Mouse (Mus musculus) limb, embryonic 14.5 days (tissue): ENCODE data around the gene Copz2. TPM values are rescaled to one million over a fixed set of nuclear protein-coding genes. Genes with fewer than 3 reads are reported as not detected.
"Not testable (repeated sequence)": the region's sequence is repeated elsewhere in the genome, so short reads cannot be mapped to it uniquely, and the experiment has no call there.

Source experiments
- ATAC-seq: fragments of 200-750 bp; cut with Nextera tagmentation; 2 replicates; pipeline ENCODE4 v1.8.0; 2017; ENCODE audit warnings: low read depth, moderate number of reproducible peaks, moderate TSS enrichment; ENCODE audit not compliant: low FRiP score
- DNase-seq: peaks from one replicate; pipeline ENCODE4 v3.0.0-alpha.2; 2015; ENCODE audit warnings: low spot score
- H3K27ac ChIP-seq: fragments of 300-500 bp; sonication (generic); replicated peaks from 2 replicates; pipeline ENCODE4 v1.5.1; 2014; ENCODE audit warnings: low read depth, mild to moderate bottlenecking, low read length, moderate library complexity, mixed read lengths
- H3K27me3 ChIP-seq: fragments of 300-500 bp; sonication (generic); 2 replicates; pipeline ENCODE4 v1.6.1; 2014; ENCODE audit warnings: low read length, mixed read lengths; ENCODE audit not compliant: control insufficient read depth, insufficient read depth
- H3K36me3 ChIP-seq: fragments of 300-500 bp; sonication (generic); 2 replicates; pipeline ENCODE4 v1.6.1; 2014; ENCODE audit warnings: mild to moderate bottlenecking, low read length, moderate library complexity, mixed read lengths; ENCODE audit not compliant: control insufficient read depth, insufficient read depth
- H3K4me1 ChIP-seq: fragments of 300-500 bp; sonication (generic); 2 replicates; pipeline ENCODE4 v1.6.1; 2014; ENCODE audit warnings: antibody characterized with exemption, low read length, mixed read lengths; ENCODE audit not compliant: control insufficient read depth, insufficient read depth
- H3K4me2 ChIP-seq: fragments of 300-500 bp; sonication (generic); replicated peaks from 2 replicates; pipeline ENCODE4 v1.6.1; 2014; ENCODE audit warnings: low read depth, mild to moderate bottlenecking, low read length, moderate library complexity; ENCODE audit not compliant: severe bottlenecking
- H3K4me3 ChIP-seq: fragments of 300-500 bp; sonication (generic); replicated peaks from 2 replicates; pipeline ENCODE4 v1.5.1; 2014; ENCODE audit warnings: low read length
- H3K9ac ChIP-seq: fragments of 300-500 bp; sonication (generic); 2 replicates; pipeline ENCODE4 v1.6.1; 2014; ENCODE audit warnings: mild to moderate bottlenecking, low read depth, low read length, moderate library complexity; ENCODE audit not compliant: severe bottlenecking
- H3K9me3 ChIP-seq: fragments of 300-500 bp; sonication (generic); 2 replicates; pipeline ENCODE4 v1.6.1; 2016; ENCODE audit warnings: low read length; ENCODE audit not compliant: control insufficient read depth
- POLR2A ChIP-seq: fragments of 200-500 bp; IDR thresholded peaks from 2 replicates; pipeline ENCODE4 v1.8.0; 2012; ENCODE audit warnings: inconsistent platforms, mild to moderate bottlenecking, moderate library complexity, borderline replicate concordance; ENCODE audit not compliant: insufficient read depth, insufficient read length; ENCODE audit errors: extremely low read depth
- WGBS: fragments of 180-500 bp; shearing (Covaris S2); extraction: QIAGEN DNeasy Blood & Tissue Kit; methylation state at CpG from one replicate; pipeline ENCODE4 v1.1.7; 2014; 5-methylcytosine and 5-hydroxymethylcytosine counted together
- polyA plus RNA-seq, 2 experiments: library from polyadenylated mRNA; depleted of rRNA in 1 of 2; stranded (reverse) in 1 of 2; unstranded in 1 of 2; fragments of >200 nt; fragmentation: Nextera tagmentation in 1 of 2; extraction: Ambion mirVana in 1 of 2; gene quantifications; 2 replicates each; pipeline versions ENCODE4 v1.2.1 to v1.2.3; 2012 to 2014

Gene Copz2
- polyA plus RNA-seq, 2 experiments: 141 to 210 TPM

GRCm38 (mm10) chr11:96840290-96840689, 9.4 kb upstream of the Copz2 start:
- 37% methylated on average over 8 of the region's 8 CpGs for WGBS

GRCm38 (mm10) chr11:96843627-96844026, 6.0 kb upstream of the Copz2 start:
- no peaks in the 10 kb centered on the region for H3K27me3 ChIP-seq
- no peak overlapping the region for H3K4me2 ChIP-seq
- no peak overlapping the region for H3K9ac ChIP-seq
- no peak for TF ChIP-seq POLR2A
- DNase-seq: no peak
- 54% methylated on average over 3 of the region's 3 CpGs for WGBS
- no peak overlapping the region for H3K4me3 ChIP-seq
- no peaks in the 10 kb centered on the region for H3K4me1 ChIP-seq
- no peak overlapping the region for H3K27ac ChIP-seq
- no peaks in the 10 kb centered on the region for H3K36me3 ChIP-seq
- ATAC-seq: no peak
- H3K9me3 ChIP-seq: no peaks in the 10 kb centered on the region

More at GRCm38 (mm10) chr11:96840290-96840689, 9.4 kb upstream of the Copz2 start:
- Histone ChIP-seq H3K4me2 (no peak overlapping the region), H3K27me3 (no peaks in the 10 kb centered on the region), H3K27ac (no peak overlapping the region), H3K36me3 (no peaks in the 10 kb centered on the region), H3K9ac (no peak overlapping the region), H3K9me3 (no peaks in the 10 kb centered on the region), H3K4me1 (no peaks in the 10 kb centered on the region), H3K4me3 (no peak overlapping the region)
- ATAC-seq: no peak
- DNase-seq: no peak
- TF ChIP-seq POLR2A: no peak

- Histone ChIP-seq H3K4me2 (no peak overlapping the region), H3K4me3 (no peak overlapping the region), H3K4me1 (0 out of 2 replicates have a peak, but pooled peaks cover 4% of the 10 kb centered on the region), H3K9me3 (no peaks in the 10 kb centered on the region), H3K27me3 (no peaks in the 10 kb centered on the region), H3K9ac (no peak overlapping the region), H3K36me3 (no peaks in the 10 kb centered on the region), H3K27ac (no peak overlapping the region)
- DNase-seq (peak; percentile 35), ATAC-seq (peak; percentile 75)
- TF ChIP-seq POLR2A: no peak
- WGBS: 36% methylated on average over 3 of the region's 3 CpGs
These were observed 2.4 kb upstream of the Copz2 start for GRCm38 (mm10) chr11:96847240-96847639.

- Histone ChIP-seq H3K9ac (no peak overlapping the region), H3K36me3 (peaks cover 5% of the 10 kb centered on the region; the same call in 1 of the 2 replicates), H3K9me3 (no peaks in the 10 kb centered on the region), H3K4me3 (no peak overlapping the region), H3K27me3 (no peaks in the 10 kb centered on the region), H3K4me2 (no peak overlapping the region), H3K4me1 (0 out of 2 replicates have a peak, but pooled peaks cover 4% of the 10 kb centered on the region), H3K27ac (no peak overlapping the region)
- ATAC-seq (no peak), DNase-seq (no peak)
- no peak for TF ChIP-seq POLR2A
- WGBS: 70% methylated on average over 9 of the region's 9 CpGs
These were observed 976 bp upstream of the Copz2 start for GRCm38 (mm10) chr11:96848694-96849093.

- DNase-seq, H3K9me3 ChIP-seq, H3K27me3 ChIP-seq, H3K36me3 ChIP-seq, ATAC-seq, H3K4me1 ChIP-seq: not testable (repeated sequence)
- peak overlapping the region; percentile 77; the same call in 1 of the 2 replicates for H3K9ac ChIP-seq
- 73% methylated on average over 5 of the region's 5 CpGs for WGBS
- 0 out of 2 replicates have a peak overlapping the region, but pooled peaks have one; percentile 80 for H3K27ac ChIP-seq
- peak overlapping the region; percentile 65 for H3K4me3 ChIP-seq
- H3K4me2 ChIP-seq: peak overlapping the region; percentile 71
These were observed 525 bp upstream of the Copz2 start for GRCm38 (mm10) chr11:96849145-96849544.

GRCm38 (mm10) chr11:96857446-96857845, 7.8 kb downstream of the Copz2 start:
- WGBS: 74% methylated on average over 5 of the region's 5 CpGs
- DNase-seq (no peak), ATAC-seq (no peak)
- Histone ChIP-seq H3K36me3 (peaks cover 40% of the 10 kb centered on the region), H3K9ac (no peak overlapping the region), H3K4me2 (no peak overlapping the region), H3K27me3 (no peaks in the 10 kb centered on the region), H3K27ac (no peak overlapping the region), H3K4me1 (peaks cover 12% of the 10 kb centered on the region), H3K9me3 (no peaks in the 10 kb centered on the region), H3K4me3 (no peak overlapping the region)
- TF ChIP-seq POLR2A: no peak
